Mouse (Mus musculus): ENCODE measurements around the gene Cst13.

GRCm38 (mm10) chr2:148879199-148879598, 59.3 kb downstream of the Cst13 start:
- TF ChIP-seq CTCF (IDR thresholded peaks at IDR 0.05; ENCODE audit: extremely low read depth, insufficient read depth, low read length), result no peak
- TF ChIP-seq POLR2A (IDR thresholded peaks at IDR 0.05; ENCODE audit: extremely low read depth, insufficient read depth, low read length), result no peak
